Mouse (Mus musculus) C2C12 (cell line): ENCODE results near the gene Sirpa. TPM values are rescaled to one million over a fixed set of nuclear protein-coding genes. Genes with fewer than 3 reads are reported as not detected.

Source experiments
- H3K27me3 ChIP-seq: one replicate; pipeline ENCODE4 v1.6.1; 2011; ENCODE audit not compliant: control insufficient read depth, insufficient read depth, insufficient read length
- H3K36me3 ChIP-seq: one replicate; pipeline ENCODE4 v1.6.1; 2011; ENCODE audit not compliant: control insufficient read depth, insufficient read depth
- H3K4me3 ChIP-seq: one replicate; pipeline ENCODE4 v1.5.1; 2011; ENCODE audit warnings: mild to moderate bottlenecking, control low read depth; ENCODE audit not compliant: poor library complexity, insufficient read depth, severe bottlenecking
- H3K79me2 ChIP-seq: one replicate; pipeline ENCODE4 v1.6.1; 2011; ENCODE audit not compliant: control insufficient read depth, insufficient read depth
- H3K79me3 ChIP-seq: one replicate; pipeline ENCODE4 v1.6.1; 2011; ENCODE audit warnings: low read depth, control low read depth
- H3ac ChIP-seq: one replicate; pipeline ENCODE3; 2011; ENCODE audit warnings: low read depth; ENCODE audit not compliant: control insufficient read depth, insufficient read length
- CEBPB ChIP-seq: IDR thresholded peaks from one replicate; pipeline ENCODE4 v1.6.1; 2011; ENCODE audit warnings: low read depth, mild to moderate bottlenecking, control low read depth, moderate library complexity
- CTCF ChIP-seq: IDR thresholded peaks from one replicate; pipeline ENCODE4 v1.5.1; 2011; ENCODE audit not compliant: control insufficient read depth, insufficient read depth, insufficient read length
- FOSL1 ChIP-seq: IDR thresholded peaks from one replicate; pipeline ENCODE4 v1.8.0; 2011; ENCODE audit warnings: mild to moderate bottlenecking, low read length; ENCODE audit not compliant: poor library complexity, insufficient read depth, severe bottlenecking
- MAX ChIP-seq: IDR thresholded peaks from one replicate; pipeline ENCODE4 v1.6.1; 2011; ENCODE audit warnings: mild to moderate bottlenecking, control low read depth
- MYOD1 ChIP-seq: IDR thresholded peaks from one replicate; pipeline ENCODE4 v1.6.1; 2011; ENCODE audit warnings: low read depth; ENCODE audit not compliant: control insufficient read depth, insufficient read length
- MYOG ChIP-seq: IDR thresholded peaks from one replicate; pipeline ENCODE4 v1.6.1; 2011; ENCODE audit not compliant: control insufficient read depth, insufficient read length; ENCODE audit errors: extremely low read depth
- USF1 ChIP-seq: IDR thresholded peaks from one replicate; pipeline ENCODE4 v1.6.1; 2011; ENCODE audit warnings: low read depth, mild to moderate bottlenecking, control low read depth, moderate library complexity
- polyA plus RNA-seq: library from polyadenylated mRNA; unstranded; fragments of >200 nt; fragmentation: generic; extraction: Trizol; gene quantifications from one replicate; pipeline ENCODE4 v1.2.1, GENCODE M21; 2012; ENCODE audit warnings: missing spikeins

Sirpa gene
- polyA plus RNA-seq, 1 experiment: 0.12 TPM

GRCm38 (mm10) chr2:129654233-129654950, 61.8 kb downstream of the Sirpa start:
- Histone ChIP-seq H3K4me3 (no peak overlapping the region), H3ac (no peak overlapping the region), H3K79me3 (no peaks in the 10 kb centered on the region), H3K79me2 (no peaks in the 10 kb centered on the region), H3K27me3 (peaks cover 5% of the 10 kb centered on the region), H3K36me3 (no peaks in the 10 kb centered on the region)
- TF ChIP-seq USF1 (no peak), FOSL1 (no peak), CEBPB (no peak), MYOG (no peak), MAX (no peak), CTCF (no peak), MYOD1 (no peak)

GRCm38 (mm10) chr2:129655033-129655432, 62.4 kb downstream of the Sirpa start:
- Histone ChIP-seq H3K79me2 (no peaks in the 10 kb centered on the region), H3K79me3 (no peaks in the 10 kb centered on the region), H3ac (no peak overlapping the region), H3K27me3 (peaks cover 5% of the 10 kb centered on the region), H3K36me3 (no peaks in the 10 kb centered on the region), H3K4me3 (no peak overlapping the region)
- TF ChIP-seq CTCF (no peak), FOSL1 (no peak), MYOD1 (no peak), CEBPB (no peak), MYOG (no peak), USF1 (no peak), MAX (no peak)

- H3ac ChIP-seq: no peak overlapping the region
- no peak for TF ChIP-seq FOSL1
- TF ChIP-seq MYOD1: no peak
- no peak for TF ChIP-seq USF1
- H3K4me3 ChIP-seq: no peak overlapping the region
- H3K27me3 ChIP-seq: no peaks in the 10 kb centered on the region
- no peaks in the 10 kb centered on the region for H3K36me3 ChIP-seq
- no peaks in the 10 kb centered on the region for H3K79me3 ChIP-seq
- H3K79me2 ChIP-seq: no peaks in the 10 kb centered on the region
Observed at GRCm38 (mm10) chr2:129658796-129659195, 66.2 kb downstream of the Sirpa start.

GRCm38 (mm10) chr2:129660020-129660419, 67.4 kb downstream of the Sirpa start:
- Histone ChIP-seq H3K4me3 (no peak overlapping the region), H3K27me3 (no peaks in the 10 kb centered on the region), H3K36me3 (no peaks in the 10 kb centered on the region), H3ac (no peak overlapping the region), H3K79me3 (no peaks in the 10 kb centered on the region), H3K79me2 (no peaks in the 10 kb centered on the region)
- TF ChIP-seq FOSL1 (no peak), CEBPB (no peak), USF1 (no peak), CTCF (no peak), MYOD1 (no peak), MYOG (no peak), MAX (no peak)

GRCm38 (mm10) chr2:129662484-129662883, 69.8 kb downstream of the Sirpa start:
- no peaks in the 10 kb centered on the region for H3K79me3 ChIP-seq
- H3K79me2 ChIP-seq: no peaks in the 10 kb centered on the region
- no peak overlapping the region for H3ac ChIP-seq
- TF ChIP-seq MYOD1 (no peak), MAX (no peak), CTCF (no peak)
- no peaks in the 10 kb centered on the region for H3K36me3 ChIP-seq
- no peak overlapping the region for H3K4me3 ChIP-seq
- no peaks in the 10 kb centered on the region for H3K27me3 ChIP-seq

GRCm38 (mm10) chr2:129671911-129672310, 79.3 kb downstream of the Sirpa start:
- H3K4me3 ChIP-seq: no peak overlapping the region
- H3K79me3 ChIP-seq: no peaks in the 10 kb centered on the region
- H3K79me2 ChIP-seq: no peaks in the 10 kb centered on the region
- no peak overlapping the region for H3ac ChIP-seq
- no peak for TF ChIP-seq USF1
- TF ChIP-seq CEBPB: no peak
- no peak for TF ChIP-seq MYOG
- no peak for TF ChIP-seq CTCF
- no peak for TF ChIP-seq FOSL1
- no peak for TF ChIP-seq MAX
- no peak for TF ChIP-seq MYOD1
- no peaks in the 10 kb centered on the region for H3K36me3 ChIP-seq
- H3K27me3 ChIP-seq: peaks cover 5% of the 10 kb centered on the region
